Comparison of ENCODE assay signal across 16 mouse cellular contexts in the genomic region with DNA sequence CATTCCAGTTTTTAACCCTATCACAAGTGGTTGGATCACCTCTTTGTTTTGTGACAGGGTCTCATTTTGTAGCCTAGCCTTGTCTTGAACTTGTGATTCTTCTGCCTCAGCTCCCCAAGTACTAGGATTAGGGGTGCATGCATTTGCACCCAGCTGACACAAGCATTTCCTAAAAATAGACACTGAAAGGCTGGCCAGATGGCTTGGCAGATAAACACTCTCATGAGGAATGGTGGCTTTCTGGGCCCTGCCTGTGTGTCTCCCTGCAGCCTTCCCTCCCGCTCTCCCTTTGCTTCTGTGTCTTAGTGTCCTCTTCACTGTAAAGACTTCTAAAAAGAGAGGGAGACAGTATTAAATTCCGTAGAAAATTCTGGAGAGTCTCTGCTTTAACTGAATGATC. TPM values are rescaled to one million over a fixed set of nuclear protein-coding genes. Genes with fewer than 3 reads are reported as not detected.
DNase-seq lines count a peak whose midpoint lies in the region; ATAC-seq and TF ChIP-seq lines count a peak whose summit lies in the region.
"Had no signal": no experiment of that assay in that cellular context is flagged by ENCODE, and none has a peak within 500 bp of the region (broad histone marks: within the 10 kb centered on the region; RNA-seq: fewer than 3 reads in every experiment).

No protein-coding gene starts in this region.

- no peaks in the 10 kb centered on the region for H3K27me3 ChIP-seq in forebrain, embryonic 14.5 days (replicated peaks; ENCODE audit: control insufficient read depth, insufficient read depth, low read length)
- H3K27me3 ChIP-seq in forebrain, embryonic 16.5 days (replicated peaks; ENCODE audit: control insufficient read depth, insufficient read depth, low read length), result no peaks in the 10 kb centered on the region
- no peaks in the 10 kb centered on the region for H3K27me3 ChIP-seq in liver, embryonic 16.5 days (ENCODE audit: control insufficient read depth, insufficient read depth, low read depth, low read length)
- no peaks in the 10 kb centered on the region for H3K27me3 ChIP-seq in liver, embryonic 11.5 days (replicated peaks; ENCODE audit: control insufficient read depth, insufficient read depth, low read length)
- H3K27me3 ChIP-seq in myocyte (ENCODE audit: control insufficient read depth, insufficient read depth, insufficient read length), result no peaks in the 10 kb centered on the region
- H3K27me3 ChIP-seq: forebrain, embryonic 12.5 days; midbrain, embryonic 15.5 days; neural tube, embryonic 12.5 days had no signal

- no peak for TF ChIP-seq POLR2A in myocyte (IDR thresholded peaks at IDR 0.05; ENCODE audit: insufficient read length, low read depth)

- H3K9me3 ChIP-seq in forebrain, embryonic 14.5 days (replicated peaks; ENCODE audit: control insufficient read depth, low read length), result no peaks in the 10 kb centered on the region
- peaks cover 4% of the 10 kb centered on the region; the same call in 1 of the 2 replicates for H3K9me3 ChIP-seq in forebrain, embryonic 16.5 days (ENCODE audit: control insufficient read depth, low read length)
- H3K9me3 ChIP-seq in liver, embryonic 16.5 days (replicated peaks; ENCODE audit: control insufficient read depth, low read length), result no peaks in the 10 kb centered on the region
- no peaks in the 10 kb centered on the region for H3K9me3 ChIP-seq in liver, embryonic 11.5 days (ENCODE audit: control insufficient read depth, low read length)
- H3K9me3 ChIP-seq: midbrain, embryonic 15.5 days; neural tube, embryonic 12.5 days had no signal

- no peak overlapping the region for H3K4me3 ChIP-seq in forebrain, embryonic 14.5 days (ENCODE audit: low read depth, low read length)
- no peak overlapping the region for H3K4me3 ChIP-seq in forebrain, embryonic 16.5 days (replicated peaks; ENCODE audit: low read length)
- H3K4me3 ChIP-seq in liver, embryonic 16.5 days (ENCODE audit: low read depth, low read length), result no peak overlapping the region
- no peak overlapping the region for H3K4me3 ChIP-seq in liver, embryonic 11.5 days (ENCODE audit: low read depth, low read length)
- H3K4me3 ChIP-seq in myocyte, result no peak overlapping the region
- H3K4me3 ChIP-seq: forebrain, embryonic 12.5 days; midbrain, embryonic 15.5 days; neural tube, embryonic 12.5 days had no signal

- DNase-seq in forebrain, embryonic 14.5 days (ENCODE audit: low spot score), result peak; percentile 24
- DNase-seq in liver, embryonic 11.5 days (ENCODE audit: low spot score), result no peak
- peak; percentile 59 for DNase-seq in cerebellum, adult 8-10 months
- DNase-seq in kidney, adult 18-20 months, result no peak
- no peak for DNase-seq in lung, postnatal 14 days
- DNase-seq: kidney, adult 11 months; kidney, postnatal 14 days; thymus, adult 2 months had no signal

- no peaks in the 10 kb centered on the region for H3K4me1 ChIP-seq in forebrain, embryonic 14.5 days (ENCODE audit: control insufficient read depth, insufficient read depth, low read length)
- H3K4me1 ChIP-seq in forebrain, embryonic 16.5 days (replicated peaks; ENCODE audit: control insufficient read depth, insufficient read depth, low read length), result no peaks in the 10 kb centered on the region
- peaks cover 8% of the 10 kb centered on the region for H3K4me1 ChIP-seq in liver, embryonic 16.5 days (ENCODE audit: control insufficient read depth, low read depth, low read length)
- H3K4me1 ChIP-seq in liver, embryonic 11.5 days (replicated peaks; ENCODE audit: control insufficient read depth, insufficient read depth, low read length), result peaks cover 8% of the 10 kb centered on the region
- H3K4me1 ChIP-seq: forebrain, embryonic 12.5 days; midbrain, embryonic 15.5 days had no signal

- peaks cover 7% of the 10 kb centered on the region for H3K36me3 ChIP-seq in forebrain, embryonic 14.5 days (ENCODE audit: control insufficient read depth, insufficient read depth, low read length)
- H3K36me3 ChIP-seq in forebrain, embryonic 16.5 days (ENCODE audit: control insufficient read depth, insufficient read depth), result peaks cover 10% of the 10 kb centered on the region
- H3K36me3 ChIP-seq in liver, embryonic 16.5 days (ENCODE audit: control insufficient read depth, insufficient read depth), result peaks cover 7% of the 10 kb centered on the region
- H3K36me3 ChIP-seq in liver, embryonic 11.5 days (ENCODE audit: control insufficient read depth, insufficient read depth, low read length), result peaks cover 10% of the 10 kb centered on the region
- peaks cover 3% of the 10 kb centered on the region for H3K36me3 ChIP-seq in myocyte (ENCODE audit: control insufficient read depth, insufficient read depth)

- ATAC-seq in forebrain, embryonic 14.5 days, result no peak
- ATAC-seq in forebrain, embryonic 16.5 days, result no peak
- 0 out of 2 replicates have a peak, but pooled peaks have one; percentile 43 for ATAC-seq in liver, embryonic 16.5 days (ENCODE audit: low read depth)
- ATAC-seq in liver, embryonic 11.5 days (replicated peaks; ENCODE audit: low FRiP score), result no peak
- ATAC-seq: hindbrain, embryonic 16.5 days; midbrain, embryonic 15.5 days had no signal

- no peak overlapping the region for H3K9ac ChIP-seq in forebrain, embryonic 14.5 days (ENCODE audit: low read length)
- H3K9ac ChIP-seq in forebrain, embryonic 16.5 days (replicated peaks; ENCODE audit: low read depth, low read length), result no peak overlapping the region
- H3K9ac ChIP-seq in liver, embryonic 16.5 days (ENCODE audit: low read depth, low read length), result no peak overlapping the region
- H3K9ac ChIP-seq in liver, embryonic 11.5 days (ENCODE audit: low read depth, low read length), result no peak overlapping the region
- H3K9ac ChIP-seq: forebrain, embryonic 12.5 days; liver, embryonic 14.5 days; midbrain, embryonic 15.5 days; neural tube, embryonic 12.5 days had no signal

- H3K27ac ChIP-seq in forebrain, embryonic 14.5 days (ENCODE audit: low read depth, low read length), result no peak overlapping the region
- no peak overlapping the region for H3K27ac ChIP-seq in forebrain, embryonic 16.5 days (ENCODE audit: low read length)
- H3K27ac ChIP-seq in liver, embryonic 16.5 days (ENCODE audit: low read length), result no peak overlapping the region
- H3K27ac ChIP-seq in liver, embryonic 11.5 days (ENCODE audit: low read depth, low read length), result no peak overlapping the region; the same call in 1 of the 2 replicates
- H3K27ac ChIP-seq: forebrain, embryonic 12.5 days; liver, embryonic 14.5 days; midbrain, embryonic 15.5 days; neural tube, embryonic 12.5 days had no signal

- H3ac ChIP-seq in myocyte (ENCODE audit: control insufficient read depth, insufficient read length), result no peak overlapping the region

- no peak overlapping the region for H3K4me2 ChIP-seq in forebrain, embryonic 14.5 days (ENCODE audit: low read length)
- H3K4me2 ChIP-seq in forebrain, embryonic 16.5 days (ENCODE audit: low read length), result no peak overlapping the region
- H3K4me2 ChIP-seq in liver, embryonic 16.5 days (ENCODE audit: low read depth, low read length), result no peak overlapping the region
- no peak overlapping the region for H3K4me2 ChIP-seq in liver, embryonic 11.5 days
- peak overlapping the region; percentile 56 for H3K4me2 ChIP-seq in myocyte (ENCODE audit: low read depth)
- H3K4me2 ChIP-seq: forebrain, embryonic 12.5 days; midbrain, embryonic 15.5 days; neural tube, embryonic 12.5 days had no signal

- H3K79me2 ChIP-seq in myocyte (ENCODE audit: control insufficient read depth, insufficient read depth), result no peaks in the 10 kb centered on the region

- 92% methylated on average over 2 of the region's 2 CpGs for WGBS in forebrain, embryonic 14.5 days
- WGBS in forebrain, embryonic 16.5 days, result 77% methylated on average over 2 of the region's 2 CpGs
- WGBS in liver, embryonic 16.5 days (ENCODE audit: insufficient replicate concordance), result 49% methylated on average over 2 of the region's 2 CpGs
- WGBS in liver, embryonic 11.5 days, result 73% methylated on average over 2 of the region's 2 CpGs

RNA-seq across cellular contexts. Expression of gene Tubg1, which starts 11.4 kb away (rescaled TPM):
- polyA plus RNA-seq in forebrain, embryonic 14.5 days (2014; fragmentation: Nextera tagmentation; extraction: Ambion mirVana), result 84.9 and 87.8 TPM in 2 replicates
- 90.7 and 93.0 TPM in 2 replicates for polyA plus RNA-seq in forebrain, embryonic 16.5 days (2015; fragmentation: Nextera tagmentation; extraction: Ambion mirVana)
- polyA plus RNA-seq in liver, embryonic 16.5 days (2015; fragmentation: Nextera tagmentation; extraction: Ambion mirVana), result 34.3 and 36.6 TPM in 2 replicates
- polyA plus RNA-seq in liver, embryonic 11.5 days (2014; fragmentation: Nextera tagmentation; extraction: Ambion mirVana), result 82.3 and 85.3 TPM in 2 replicates
- 87.5 TPM for polyA plus RNA-seq in myocyte (2012; fragmentation: generic; extraction: Trizol)

RNA-seq across cellular contexts. Expression of gene Retreg3, which starts 11.5 kb away (rescaled TPM):
- polyA plus RNA-seq in forebrain, embryonic 14.5 days (2014; fragmentation: Nextera tagmentation; extraction: Ambion mirVana), result 14.0 and 14.4 TPM in 2 replicates
- 24.5 and 25.2 TPM in 2 replicates for polyA plus RNA-seq in forebrain, embryonic 16.5 days (2015; fragmentation: Nextera tagmentation; extraction: Ambion mirVana)
- polyA plus RNA-seq in liver, embryonic 16.5 days (2015; fragmentation: Nextera tagmentation; extraction: Ambion mirVana), result 11.9 and 12.3 TPM in 2 replicates
- polyA plus RNA-seq in liver, embryonic 11.5 days (2014; fragmentation: Nextera tagmentation; extraction: Ambion mirVana), result 11.5 and 12.2 TPM in 2 replicates
- 41.2 TPM for polyA plus RNA-seq in myocyte (2012; fragmentation: generic; extraction: Trizol)

RNA-seq across cellular contexts. Expression of gene Tubg2, which starts 24.5 kb away (rescaled TPM):
- polyA plus RNA-seq in forebrain, embryonic 14.5 days (2014; fragmentation: Nextera tagmentation; extraction: Ambion mirVana), result 27.4 and 31.9 TPM in 2 replicates
- polyA plus RNA-seq in forebrain, embryonic 16.5 days (2015; fragmentation: Nextera tagmentation; extraction: Ambion mirVana), result 36.2 and 43.0 TPM in 2 replicates
- polyA plus RNA-seq in liver, embryonic 16.5 days (2015; fragmentation: Nextera tagmentation; extraction: Ambion mirVana), result 0.05 and 0.09 TPM in 2 replicates
- 1.3 and 1.8 TPM in 2 replicates for polyA plus RNA-seq in liver, embryonic 11.5 days (2014; fragmentation: Nextera tagmentation; extraction: Ambion mirVana)
- polyA plus RNA-seq in myocyte (2012; fragmentation: generic; extraction: Trizol), result 0.18 TPM

RNA-seq across cellular contexts. Expression of gene Psmc3ip, which starts 36.0 kb away (rescaled TPM):
- 39.8 and 54.3 TPM in 2 replicates for polyA plus RNA-seq in forebrain, embryonic 14.5 days (2014; fragmentation: Nextera tagmentation; extraction: Ambion mirVana)
- polyA plus RNA-seq in forebrain, embryonic 16.5 days (2015; fragmentation: Nextera tagmentation; extraction: Ambion mirVana), result 37.3 and 43.6 TPM in 2 replicates
- polyA plus RNA-seq in liver, embryonic 16.5 days (2015; fragmentation: Nextera tagmentation; extraction: Ambion mirVana), result 11.7 and 11.8 TPM in 2 replicates
- polyA plus RNA-seq in liver, embryonic 11.5 days (2014; fragmentation: Nextera tagmentation; extraction: Ambion mirVana), result 40.7 and 42.8 TPM in 2 replicates
- polyA plus RNA-seq in myocyte (2012; fragmentation: generic; extraction: Trizol), result 7.1 TPM

RNA-seq across cellular contexts. Expression of gene Cntnap1, which starts 39.1 kb away (rescaled TPM):
- polyA plus RNA-seq in forebrain, embryonic 14.5 days (2014; fragmentation: Nextera tagmentation; extraction: Ambion mirVana), result 0.39 and 0.48 TPM in 2 replicates
- 0.77 and 1.5 TPM in 2 replicates for polyA plus RNA-seq in forebrain, embryonic 16.5 days (2015; fragmentation: Nextera tagmentation; extraction: Ambion mirVana)
- 0.11 and 0.17 TPM in 2 replicates for polyA plus RNA-seq in liver, embryonic 16.5 days (2015; fragmentation: Nextera tagmentation; extraction: Ambion mirVana)
- polyA plus RNA-seq in liver, embryonic 11.5 days (2014; fragmentation: Nextera tagmentation; extraction: Ambion mirVana), result 0.34 and 0.40 TPM in 2 replicates
- polyA plus RNA-seq in myocyte (2012; fragmentation: generic; extraction: Trizol), result 1.3 TPM

Comparison
In these comparisons a context has a peak if more than half of its experiments do, and no peak if none do; other contexts are left out.
1. DNase-seq: peak in forebrain, embryonic 14.5 days (single experiment) and cerebellum, adult 8-10 months (single experiment); none in liver, embryonic 11.5 days (single experiment), kidney, adult 18-20 months (single experiment) and lung, postnatal 14 days (single experiment).
2. RNA of gene Tubg2, which starts 24.5 kb away (polyA plus RNA-seq): 36.2 to 43.0 TPM in forebrain, embryonic 16.5 days and 27.4 to 31.9 TPM in forebrain, embryonic 14.5 days; 1.3 to 1.8 TPM in liver, embryonic 11.5 days, 0.18 TPM in myocyte (single experiment) and 0.05 to 0.09 TPM in liver, embryonic 16.5 days; every median in the first group is over 10 times any median in the second.